Mouse (Mus musculus) megakaryocyte, embryonic 14.5 days (primary cell): ENCODE data around the gene Olfr878.

ENCODE experiments used
- FLI1 ChIP-seq: IDR thresholded peaks from 2 replicates; pipeline ENCODE4 v1.6.1; 2012; ENCODE audit warnings: low read length, inconsistent platforms, mixed read lengths
- GATA1 ChIP-seq: IDR thresholded peaks from 3 replicates; pipeline ENCODE4 v1.6.1; 2012; ENCODE audit warnings: mixed read lengths, low read length, inconsistent platforms, borderline replicate concordance

GRCm38 (mm10) chr9:37905555-37905954 lies 12.1 kb upstream of the Olfr878 start:
- TF ChIP-seq FLI1 (no peak), GATA1 (no peak)
